Mouse (Mus musculus) urinary bladder, postnatal 14 days (tissue): ENCODE results near the gene Aass.
"Not testable (repeated sequence)": the region's sequence is repeated elsewhere in the genome, so short reads cannot be mapped to it uniquely, and the experiment has no call there.

ENCODE experiments used
- DNase-seq: peaks from one replicate; pipeline ENCODE4 v3.0.0; 2021; ENCODE audit warnings: low spot score

Aass gene

GRCm38 (mm10) chr6:23132573-23133181 is at the start of gene Aass:
Gene Aass, minus strand, starts transcription at chr6:23132986.
- DNase-seq = peak; percentile 4

- DNase-seq = peak; percentile 40
These were observed 47.3 kb upstream of the Aass start for GRCm38 (mm10) chr6:23180096-23180495.

- DNase-seq = not testable (repeated sequence)
These were observed 31.0 kb upstream of the Aass start for GRCm38 (mm10) chr6:23163824-23164223.

GRCm38 (mm10) chr6:23156357-23156756 is 23.6 kb upstream of the Aass start:
- DNase-seq = not testable (repeated sequence)

GRCm38 (mm10) chr6:23153112-23153511 is 20.3 kb upstream of the Aass start:
- DNase-seq = no peak

- DNase-seq = no peak
These were observed 14.4 kb upstream of the Aass start for GRCm38 (mm10) chr6:23147221-23147620.

GRCm38 (mm10) chr6:23143980-23144379 is 11.2 kb upstream of the Aass start:
- no peak for DNase-seq

GRCm38 (mm10) chr6:23131015-23131414 is 1.8 kb downstream of the Aass start:
- no peak for DNase-seq

- DNase-seq = no peak
These were observed 3.6 kb downstream of the Aass start for GRCm38 (mm10) chr6:23129201-23129600.

GRCm38 (mm10) chr6:23126706-23127105 is 6.1 kb downstream of the Aass start:
- DNase-seq = no peak

GRCm38 (mm10) chr6:23125831-23126230 is 7.0 kb downstream of the Aass start:
- no peak for DNase-seq

- DNase-seq = no peak
These were observed 8.0 kb downstream of the Aass start for GRCm38 (mm10) chr6:23124823-23125222.

- DNase-seq = no peak
These were observed 9.9 kb downstream of the Aass start for GRCm38 (mm10) chr6:23122934-23123333.

GRCm38 (mm10) chr6:23114781-23115180 is 18.0 kb downstream of the Aass start:
- DNase-seq = no peak

GRCm38 (mm10) chr6:23107069-23107468 is 25.7 kb downstream of the Aass start:
- no peak for DNase-seq

- no peak for DNase-seq
These were observed 26.4 kb downstream of the Aass start for GRCm38 (mm10) chr6:23106373-23106772.

- DNase-seq = not testable (repeated sequence)
These were observed 42.3 kb downstream of the Aass start for GRCm38 (mm10) chr6:23090346-23091055.

- DNase-seq = not testable (repeated sequence)
These were observed 43.5 kb downstream of the Aass start for GRCm38 (mm10) chr6:23089292-23089691.

GRCm38 (mm10) chr6:23084587-23085421 is 48.0 kb downstream of the Aass start:
- DNase-seq = no peak

GRCm38 (mm10) chr6:23079991-23080680 is 52.6 kb downstream of the Aass start:
- no peak for DNase-seq

- no peak for DNase-seq
These were observed 54.5 kb downstream of the Aass start for GRCm38 (mm10) chr6:23078273-23078672.

GRCm38 (mm10) chr6:23076060-23076459 is 56.7 kb downstream of the Aass start:
- DNase-seq = no peak
